Mouse (Mus musculus) testis, postnatal 14 days (tissue): ENCODE data around the gene Shisal1.
A peak's percentile ranks its signal among the peaks of the same experiment; 100 is the strongest.

Source experiments
- DNase-seq: peaks from one replicate; pipeline ENCODE4 v3.0.0; 2021; ENCODE audit warnings: low spot score

The Shisal1 gene

GRCm38 (mm10) chr15:84446997-84447396 is at the start of gene Shisal1:
Gene Shisal1 (minus strand): TSS chr15:84447097.
- DNase-seq, result no peak

DNA sequence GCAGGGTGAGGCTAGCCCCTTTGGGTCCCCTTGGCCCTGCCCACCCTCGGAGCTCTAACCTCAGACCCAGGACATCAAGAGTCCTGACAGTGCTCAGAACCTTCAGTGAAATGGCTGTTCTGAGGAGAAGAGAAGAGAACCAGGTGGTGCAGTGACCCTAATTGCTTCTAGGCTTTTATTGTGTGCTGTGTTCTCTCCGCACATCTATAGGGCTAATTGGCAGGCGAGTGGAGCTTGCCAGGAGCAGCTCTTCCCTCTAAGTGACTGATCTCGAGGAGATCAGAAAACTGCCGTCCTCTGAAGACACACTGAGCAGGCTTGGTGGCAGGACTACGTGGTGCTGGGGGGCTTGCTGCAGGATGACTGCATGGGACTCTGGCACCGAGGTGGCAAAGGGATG is 43.6 kb upstream of the Shisal1 start:
- DNase-seq, result no peak

DNA sequence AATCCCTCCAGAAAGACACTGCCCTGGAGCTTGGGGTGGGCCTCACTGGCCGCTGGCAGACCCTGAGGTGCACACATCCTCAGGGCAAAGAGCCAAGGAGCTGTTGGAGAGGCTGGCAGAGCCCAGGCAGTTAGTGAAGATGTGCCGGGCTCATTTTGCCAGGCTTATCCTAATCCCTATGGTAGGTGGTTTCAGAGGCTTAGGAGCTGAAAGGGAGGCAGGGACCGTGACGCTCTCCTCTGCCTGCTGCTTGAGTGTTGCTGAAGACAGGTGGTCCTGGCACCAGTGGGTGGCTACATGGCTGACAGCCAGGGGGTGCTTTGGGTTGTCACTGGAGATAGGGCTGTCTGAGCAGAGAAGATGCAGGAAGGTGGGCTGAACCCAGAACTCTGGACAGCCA is 37.4 kb upstream of the Shisal1 start:
- no peak for DNase-seq

- DNase-seq, result no peak
Measured at GRCm38 (mm10) chr15:84483622-84484021, 36.7 kb upstream of the Shisal1 start.

GRCm38 (mm10) chr15:84481259-84481877 is 34.5 kb upstream of the Shisal1 start:
- DNase-seq, result no peak

- DNase-seq, result no peak
Measured at GRCm38 (mm10) chr15:84469391-84469790, 22.5 kb upstream of the Shisal1 start.

DNA sequence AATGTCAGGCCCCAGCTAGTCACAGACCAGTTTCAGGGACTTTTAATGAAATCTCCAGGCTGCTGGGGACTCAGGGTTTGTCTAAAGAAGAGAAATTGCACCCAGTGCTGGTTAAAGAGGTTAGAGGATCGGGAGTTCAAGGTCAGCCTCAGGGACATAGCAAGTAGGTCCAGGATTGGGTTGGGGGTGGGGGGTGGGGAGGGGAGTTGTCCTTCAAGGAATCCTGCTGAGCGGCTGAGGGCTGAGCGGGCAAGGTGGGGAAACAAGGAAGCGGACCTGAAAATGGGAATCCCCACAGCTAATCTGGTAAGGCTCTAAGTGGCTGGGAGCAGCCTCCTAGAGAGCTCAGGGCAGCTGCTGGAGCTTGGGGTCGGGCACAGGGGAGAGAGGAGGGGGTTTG is 20.9 kb upstream of the Shisal1 start:
- DNase-seq, result no peak

- peak; percentile 50 for DNase-seq
Measured at GRCm38 (mm10) chr15:84466458-84467267, 19.8 kb upstream of the Shisal1 start.

DNA sequence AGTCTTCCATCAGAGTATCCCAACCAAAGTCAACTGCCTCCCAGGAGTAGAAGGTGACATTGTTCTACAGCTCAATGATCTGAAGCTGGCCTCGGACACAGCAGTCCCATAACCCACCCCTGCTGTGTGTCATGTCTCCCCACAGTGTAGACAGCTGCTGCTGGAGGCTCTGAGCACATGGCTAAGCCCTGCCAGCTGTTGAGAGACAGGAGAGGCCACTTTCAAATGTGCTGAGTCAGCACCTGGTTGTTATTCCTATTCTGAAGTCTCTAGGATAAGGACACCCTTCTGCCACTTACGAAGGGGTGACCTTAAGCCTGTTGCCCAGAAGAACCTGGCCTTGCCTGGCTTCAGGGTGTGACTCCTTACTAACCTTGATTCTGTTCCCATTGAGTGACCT is 14.5 kb upstream of the Shisal1 start:
- no peak for DNase-seq

GRCm38 (mm10) chr15:84458983-84459382 is 12.1 kb upstream of the Shisal1 start:
- DNase-seq, result no peak

DNA sequence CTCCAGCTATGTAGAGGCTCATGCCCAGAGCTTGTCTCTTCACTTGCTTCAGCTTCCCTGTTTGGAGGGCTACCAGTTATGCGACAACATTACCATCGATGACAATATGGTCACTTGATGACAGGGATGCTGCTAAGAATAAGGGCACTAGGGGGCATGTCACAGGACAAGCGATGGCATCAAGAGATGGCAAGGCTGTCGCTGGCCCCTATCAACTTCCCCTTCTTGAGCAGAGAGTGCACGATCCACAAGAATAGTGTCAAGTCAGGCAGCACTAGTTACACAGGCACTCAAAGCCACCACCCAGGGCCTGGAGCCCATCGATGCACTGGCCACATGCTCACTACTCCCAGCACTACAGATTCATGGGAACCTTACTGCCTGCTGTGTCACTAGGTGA is 8.4 kb upstream of the Shisal1 start:
- no peak for DNase-seq

- no peak for DNase-seq
Measured at GRCm38 (mm10) chr15:84453091-84453490, 6.2 kb upstream of the Shisal1 start.

GRCm38 (mm10) chr15:84450441-84451183 is 3.7 kb upstream of the Shisal1 start:
- DNase-seq, result peak; percentile 30

DNA sequence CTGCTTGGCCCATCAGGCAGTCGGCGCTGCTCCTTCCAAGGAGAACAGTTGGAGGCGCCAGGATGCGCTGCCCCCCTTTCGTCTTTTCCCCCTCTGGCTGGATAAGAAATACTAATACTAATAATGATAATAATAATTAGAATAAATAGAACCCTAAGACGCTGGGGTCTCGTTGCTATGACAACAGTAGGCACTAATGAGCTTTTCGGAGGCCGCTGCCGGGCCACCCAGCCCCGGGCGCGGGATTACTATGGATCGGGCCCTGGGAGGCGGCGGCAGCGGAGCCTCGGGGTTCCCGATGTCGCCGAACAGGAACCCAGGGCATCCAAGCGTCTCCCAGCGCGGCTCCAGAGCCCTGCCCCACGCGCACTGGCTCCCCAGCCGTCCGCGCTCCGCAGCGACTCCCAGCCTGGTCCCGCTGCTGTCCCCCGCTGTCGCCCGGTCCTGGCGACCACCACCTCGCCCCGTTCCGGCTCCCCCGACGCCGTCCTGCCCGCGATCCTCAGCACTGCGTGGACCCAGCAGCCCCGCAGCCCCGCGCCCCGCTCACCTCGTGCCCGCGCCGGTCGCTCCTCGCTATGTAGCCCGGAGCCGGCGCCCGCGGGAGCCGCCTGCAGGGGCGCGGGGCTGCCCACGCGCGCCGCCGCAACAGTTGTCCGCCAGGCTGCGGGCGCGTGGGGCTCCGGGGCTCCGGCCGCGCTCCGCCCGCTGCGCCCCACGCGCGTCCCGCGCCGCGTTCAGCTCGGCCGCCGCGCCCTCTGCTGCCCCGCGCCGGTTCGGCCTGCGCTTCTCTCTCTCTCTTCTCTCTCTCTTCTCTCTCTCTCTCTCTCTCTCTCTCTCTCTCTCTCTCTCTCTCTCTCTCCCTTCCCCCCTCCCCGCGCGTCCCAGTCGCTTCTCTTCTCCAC is 833 bp downstream of the Shisal1 start:
- DNase-seq, result no peak

GRCm38 (mm10) chr15:84444181-84444580 is 2.7 kb downstream of the Shisal1 start:
- no peak for DNase-seq

- DNase-seq, result no peak
Measured at GRCm38 (mm10) chr15:84443631-84444030, 3.3 kb downstream of the Shisal1 start.

DNA sequence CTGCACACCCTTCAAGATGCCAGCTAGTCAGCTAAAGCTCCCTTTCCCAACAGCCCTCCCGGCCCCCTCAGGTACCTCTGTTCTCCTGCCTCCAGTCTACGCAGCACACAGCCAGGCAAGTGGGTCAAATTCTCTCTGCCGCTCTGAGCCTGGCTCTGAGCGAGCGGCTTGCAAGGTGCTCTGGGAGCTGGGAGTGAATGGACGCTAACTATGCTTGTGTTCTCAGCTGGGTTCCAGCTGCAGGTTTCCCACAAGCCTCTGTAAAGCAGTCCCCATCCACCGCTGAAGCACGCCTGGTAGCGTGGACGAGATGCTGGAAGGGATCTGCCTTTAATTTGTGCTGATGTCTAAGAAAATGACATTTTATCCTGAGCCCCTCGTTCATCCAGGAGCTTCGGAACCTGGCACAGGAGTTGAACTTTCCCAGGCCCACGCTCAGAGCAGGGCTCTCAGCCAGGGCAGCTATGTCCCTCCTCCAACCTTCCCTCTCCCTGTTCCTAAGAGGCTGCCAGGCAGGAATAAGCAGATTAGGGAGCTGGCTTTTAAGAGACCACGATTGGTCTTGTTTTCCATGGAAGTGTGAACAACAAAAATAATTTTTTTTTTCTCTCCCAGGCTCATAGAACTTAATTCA is 5.1 kb downstream of the Shisal1 start:
- DNase-seq, result no peak

GRCm38 (mm10) chr15:84440820-84441219 is 6.1 kb downstream of the Shisal1 start:
- DNase-seq, result no peak

- DNase-seq, result no peak
Measured at GRCm38 (mm10) chr15:84433586-84434185, 13.2 kb downstream of the Shisal1 start.

DNA sequence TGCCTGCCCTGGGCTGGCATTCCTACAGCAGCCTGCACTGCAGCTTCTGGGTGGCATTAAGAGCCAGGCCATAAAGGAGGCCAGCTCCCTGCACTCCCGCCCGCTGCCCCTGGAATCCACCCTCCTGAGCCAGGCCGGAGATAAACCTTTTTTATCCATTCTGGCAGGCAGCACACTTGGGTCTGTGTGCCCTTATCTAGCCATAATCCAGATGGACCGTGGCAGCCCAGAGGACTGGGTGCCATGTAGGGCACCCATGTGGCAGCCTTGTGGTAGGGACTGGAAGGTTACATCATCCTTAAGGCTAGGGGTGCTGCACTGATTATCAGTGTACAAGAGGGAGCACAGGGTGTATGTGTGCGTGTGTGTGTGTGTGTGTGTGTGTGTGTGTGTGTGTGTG is 16.4 kb downstream of the Shisal1 start:
- DNase-seq, result no peak

DNA sequence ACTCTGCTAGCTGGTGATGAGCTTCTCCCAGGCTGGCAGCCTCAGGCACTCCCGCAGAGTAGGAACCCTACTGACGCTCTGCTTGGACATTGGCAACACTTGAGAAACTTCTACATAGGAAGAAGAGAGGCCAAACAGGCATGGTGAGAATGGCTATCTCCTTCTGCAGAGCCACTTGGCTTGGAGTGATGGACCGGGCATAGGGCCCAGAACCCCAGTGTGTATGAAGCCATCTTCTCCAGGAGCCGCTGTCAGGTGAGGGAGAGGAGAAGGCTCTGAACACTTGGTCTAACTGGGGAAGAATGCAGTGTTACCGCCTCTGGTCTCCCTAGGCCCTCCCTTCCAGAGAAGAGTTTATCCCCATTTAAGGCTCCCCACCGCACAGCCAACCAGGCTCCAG is 19.3 kb downstream of the Shisal1 start:
- DNase-seq, result no peak
